Mouse (Mus musculus) adrenal gland, adult 2 months (tissue): ENCODE data around the gene Lao1. TPM values are rescaled to one million over a fixed set of nuclear protein-coding genes. Genes with fewer than 3 reads are reported as not detected.

ENCODE experiments used
- DNase-seq: peaks from one replicate; pipeline ENCODE4 v3.0.0; 2021
- polyA plus RNA-seq: library from polyadenylated mRNA; depleted of rRNA; stranded (reverse); fragments of >200 nt; gene quantifications from 2 replicates; pipeline ENCODE4 v1.2.3, GENCODE M21; 2012; rRNA removed
- total RNA-seq, 2 experiments: library from RNA; stranded (reverse); gene quantifications; 2 replicates each; pipeline ENCODE4 v1.2.3; 2021

Gene Lao1
- total and polyA plus RNA-seq, 3 experiments = 0.12 TPM; not detected in 2

DNA sequence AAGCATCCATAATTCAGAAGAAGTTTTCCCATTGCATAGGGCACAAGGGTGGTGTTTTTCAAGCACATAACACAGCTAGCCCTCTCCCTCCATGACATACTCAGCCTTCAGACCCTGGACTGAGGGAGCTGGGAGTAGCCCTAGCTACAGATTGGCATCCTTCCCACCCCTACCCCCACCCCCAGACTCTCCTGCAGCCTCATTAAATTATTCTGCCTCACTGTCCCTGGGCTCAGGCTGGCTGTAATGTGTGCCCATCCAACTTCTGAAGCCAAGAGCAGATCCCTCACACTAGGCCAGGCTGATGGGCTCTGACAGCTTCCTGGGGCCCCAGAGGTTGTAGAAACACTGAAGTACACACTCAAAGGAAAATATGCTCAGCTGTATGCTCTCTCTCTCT lies 53.6 kb downstream of the Lao1 start:
- DNase-seq = no peak

DNA sequence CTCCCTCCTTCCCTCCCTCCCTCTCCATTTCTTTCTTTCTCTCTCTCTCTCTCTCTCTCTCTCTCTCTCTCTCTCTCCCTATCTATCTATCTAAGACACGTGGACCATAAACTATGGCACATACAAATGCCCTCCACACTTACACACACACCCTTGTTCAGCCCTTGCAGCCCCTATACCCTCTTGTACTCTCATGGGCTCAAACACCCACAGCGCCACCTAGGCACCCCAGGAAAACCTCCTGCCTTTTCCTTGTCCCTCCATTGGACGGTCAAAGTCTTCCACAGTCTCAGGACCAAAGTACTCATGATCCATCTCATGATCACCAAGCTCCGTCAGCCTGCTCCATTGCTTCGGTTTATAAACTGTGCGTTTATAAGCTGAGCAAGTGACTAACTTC lies 54.2 kb downstream of the Lao1 start:
- no peak for DNase-seq

DNA sequence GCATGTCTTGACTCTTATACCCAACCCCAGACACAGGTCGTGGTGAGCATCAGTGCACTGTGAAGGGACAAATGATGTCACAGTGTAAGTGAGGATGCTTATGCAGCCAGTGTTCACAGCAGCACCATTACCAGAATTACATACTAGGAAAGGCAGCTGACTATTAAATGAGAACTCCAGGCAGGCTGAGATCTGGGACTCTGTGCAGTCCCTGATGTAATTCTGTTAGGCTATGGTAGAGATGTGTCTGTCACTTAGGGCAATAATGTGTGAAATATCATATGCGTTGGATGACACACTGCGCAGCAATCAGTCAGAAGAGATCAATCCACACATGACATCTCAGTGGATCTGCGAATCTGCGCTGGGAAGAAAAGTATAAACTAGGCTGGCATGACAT lies 55.7 kb downstream of the Lao1 start:
- DNase-seq = no peak

Other genes with a start within 250 kb of the Lao1 start
- gene Olfr1340, start 241.4 kb upstream of the Lao1 start, total RNA-seq = not detected
- gene Olfr1340, start 241.4 kb upstream of the Lao1 start, polyA plus RNA-seq = not detected in 2 replicates
- gene Olfr1339, start 229.4 kb upstream of the Lao1 start, total RNA-seq = not detected
- not detected in 2 replicates for gene Olfr1339, start 229.4 kb upstream of the Lao1 start, polyA plus RNA-seq
- gene Olfr1338, start 202.8 kb upstream of the Lao1 start, total RNA-seq = not detected
- gene Olfr1338, start 202.8 kb upstream of the Lao1 start, polyA plus RNA-seq = not detected in 2 replicates
- not detected for gene Olfr1337, start 179.0 kb upstream of the Lao1 start, total RNA-seq
- not detected in 2 replicates for gene Olfr1337, start 179.0 kb upstream of the Lao1 start, polyA plus RNA-seq
- gene Olfr1335, start 151.6 kb upstream of the Lao1 start, total RNA-seq = not detected
- gene Olfr1335, start 151.6 kb upstream of the Lao1 start, polyA plus RNA-seq = not detected in 2 replicates
- gene Olfr1333, start 125.3 kb upstream of the Lao1 start, total RNA-seq = not detected
- gene Olfr1333, start 125.3 kb upstream of the Lao1 start, polyA plus RNA-seq = not detected in 2 replicates
- gene Olfr1331, start 96.9 kb upstream of the Lao1 start, total RNA-seq = not detected
- not detected in 2 replicates for gene Olfr1331, start 96.9 kb upstream of the Lao1 start, polyA plus RNA-seq
- gene Olfr1330, start 73.0 kb upstream of the Lao1 start, total RNA-seq = not detected
- gene Olfr1330, start 73.0 kb upstream of the Lao1 start, polyA plus RNA-seq = not detected in 2 replicates
- gene Olfr1329, start 44.1 kb upstream of the Lao1 start, total RNA-seq = not detected
- not detected in 2 replicates for gene Olfr1329, start 44.1 kb upstream of the Lao1 start, polyA plus RNA-seq
- gene Olfr1328, start 23.0 kb upstream of the Lao1 start, total RNA-seq = not detected
- gene Olfr1328, start 23.0 kb upstream of the Lao1 start, polyA plus RNA-seq = not detected in 2 replicates
- 10 to 100 TPM; 21.9 to 22.0 TPM for gene Slc2a1, start 147.1 kb downstream of the Lao1 start, total RNA-seq
- gene Slc2a1, start 147.1 kb downstream of the Lao1 start, polyA plus RNA-seq = 35.8 and 39.4 TPM in 2 replicates
- gene Zfp691, start 212.6 kb downstream of the Lao1 start, total RNA-seq = 10 to 100 TPM; 12.0 to 16.1 TPM
- 15.7 and 16.5 TPM in 2 replicates for gene Zfp691, start 212.6 kb downstream of the Lao1 start, polyA plus RNA-seq
- gene Ermap, start 228.4 kb downstream of the Lao1 start, total RNA-seq = under 1 TPM; 0.07 to 0.32 TPM
- gene Ermap, start 228.4 kb downstream of the Lao1 start, polyA plus RNA-seq = 0.10 and 0.25 TPM in 2 replicates
- 10 to 100 TPM; 16.8 to 19.8 TPM for gene Svbp, start 233.7 kb downstream of the Lao1 start, total RNA-seq
- gene Svbp, start 233.7 kb downstream of the Lao1 start, polyA plus RNA-seq = 21.5 and 27.7 TPM in 2 replicates